Mouse (Mus musculus): ENCODE measurements around the gene Sipa1.
"Not testable (repeated sequence)": the region's sequence is repeated elsewhere in the genome, so short reads cannot be mapped to it uniquely, and the experiment has no call there.

Gene Sipa1

DNA sequence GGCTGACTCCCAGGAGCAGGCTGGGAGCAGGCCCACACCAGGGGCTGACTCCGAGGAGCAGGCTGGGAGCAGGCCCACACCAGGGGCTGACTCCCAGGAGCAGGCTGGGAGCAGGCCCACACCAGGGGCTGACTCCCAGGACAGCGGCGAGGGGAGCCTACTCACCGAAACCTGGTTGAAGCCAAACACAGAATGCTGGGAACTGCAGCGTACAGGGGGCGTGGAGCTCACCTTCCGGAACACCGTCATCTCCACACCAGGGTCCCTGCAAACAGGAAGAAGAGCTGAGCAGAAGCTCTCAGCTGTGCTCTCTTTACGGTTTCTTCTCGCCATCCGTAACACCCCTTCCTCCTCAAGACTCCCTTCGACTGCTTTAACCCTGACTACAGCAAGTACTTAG is 23.4 kb upstream of the Sipa1 start:
- DNase-seq (ENCODE audit: low spot score in 2 of 2), result not testable (repeated sequence)

DNA sequence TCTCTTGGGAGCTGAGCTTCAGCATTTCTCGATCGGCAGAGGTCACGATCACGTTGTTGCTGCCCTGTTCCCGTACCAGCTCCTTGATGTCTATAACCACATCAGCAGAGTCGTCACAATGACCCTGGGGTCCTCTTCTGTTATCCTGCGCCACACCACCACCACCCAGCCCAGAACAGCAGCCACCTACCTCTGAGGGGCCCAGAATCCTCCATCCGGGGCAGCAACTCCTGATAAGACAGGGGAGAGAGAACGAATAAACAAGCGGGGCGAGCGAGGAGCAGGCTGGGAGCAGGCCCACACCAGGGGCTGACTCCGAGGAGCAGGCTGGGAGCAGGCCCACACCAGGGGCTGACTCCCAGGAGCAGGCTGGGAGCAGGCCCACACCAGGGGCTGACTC is 22.9 kb upstream of the Sipa1 start:
- DNase-seq (ENCODE audit: low spot score in 2 of 2), result no peak

DNA sequence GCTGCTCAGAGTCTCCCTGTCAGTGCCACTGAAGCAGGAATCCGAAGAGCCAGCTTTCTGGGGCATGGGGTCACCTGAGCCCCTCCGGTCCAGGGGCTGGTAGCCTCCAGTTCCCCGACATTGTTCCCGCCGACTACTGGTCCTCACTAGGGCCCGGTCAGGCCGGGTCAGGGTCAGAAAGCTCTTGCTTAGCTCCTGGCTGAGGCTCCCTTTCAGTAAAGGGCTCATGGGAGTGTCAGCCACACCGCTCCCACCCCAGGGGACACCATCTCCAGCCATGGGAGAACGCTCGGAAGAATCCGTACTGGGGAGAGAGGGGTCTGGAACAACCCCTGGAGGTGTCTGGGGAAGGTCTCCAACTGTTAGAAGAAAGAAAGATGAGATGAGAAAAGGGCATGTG is 22.4 kb upstream of the Sipa1 start:
- DNase-seq (ENCODE audit: low spot score in 2 of 2), result no peak

DNA sequence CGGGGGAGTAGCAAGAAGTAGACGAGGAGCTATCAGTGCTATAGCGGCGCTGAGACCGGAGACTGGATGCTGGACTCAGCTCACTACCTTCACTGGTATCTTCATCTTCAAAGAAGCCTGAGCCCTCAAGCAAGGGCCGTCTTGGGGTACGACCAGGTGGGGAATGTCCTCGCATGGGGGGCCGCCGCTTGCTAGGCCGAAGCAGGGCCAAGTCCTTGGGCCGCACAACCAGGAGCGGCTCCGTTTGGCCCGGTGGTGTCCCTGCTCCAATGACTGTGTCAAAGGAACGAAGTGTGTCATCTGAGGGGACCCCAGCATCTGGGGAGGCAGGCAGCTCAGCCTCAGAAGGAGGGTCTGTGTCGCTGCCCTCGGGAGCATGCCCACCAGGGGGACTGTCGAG is 21.9 kb upstream of the Sipa1 start:
- no peak for DNase-seq (ENCODE audit: low spot score in 2 of 2)

DNA sequence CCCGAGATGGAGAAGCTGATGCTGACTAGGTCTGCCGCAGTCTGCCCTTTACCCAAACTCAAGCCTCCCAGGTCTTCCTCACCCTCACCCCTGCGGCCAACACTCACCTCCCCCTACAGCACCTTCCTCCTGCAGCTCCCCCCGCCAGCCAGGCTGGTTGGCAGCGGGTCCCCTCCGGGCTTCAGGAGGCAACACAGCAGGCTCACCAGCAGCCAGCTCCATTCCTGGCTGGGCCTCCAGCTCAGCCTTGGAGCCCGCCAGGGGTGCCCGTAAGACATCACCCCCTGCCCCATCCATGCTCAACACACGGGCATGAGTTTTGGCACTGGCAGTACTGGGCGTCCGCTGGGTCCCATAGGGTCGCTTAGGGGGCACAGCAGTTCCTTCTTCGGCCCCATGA is 21.5 kb upstream of the Sipa1 start:
- DNase-seq (ENCODE audit: low spot score in 2 of 2), result no peak

DNA sequence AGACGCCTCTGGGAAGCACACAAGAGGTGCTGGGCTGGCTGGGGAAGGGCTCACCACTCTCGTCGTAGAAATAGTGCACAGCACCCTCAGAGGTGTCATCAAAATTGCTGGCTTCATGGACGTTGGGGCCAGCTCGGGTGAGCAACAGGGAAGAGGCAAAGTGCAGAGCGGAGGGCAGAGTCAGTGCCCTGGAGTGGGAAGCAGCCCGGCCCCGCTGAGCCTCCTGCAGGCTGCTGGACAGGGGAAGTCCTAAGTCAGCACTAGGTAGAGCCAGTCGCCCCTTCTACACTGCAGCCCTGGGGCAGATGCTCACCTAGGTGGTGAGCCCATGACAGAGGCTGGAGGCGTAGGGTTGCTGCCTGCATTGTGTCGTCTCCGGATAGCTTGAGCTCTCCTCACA is 20.7 kb upstream of the Sipa1 start:
- no peak for DNase-seq (ENCODE audit: low spot score in 2 of 2)

DNA sequence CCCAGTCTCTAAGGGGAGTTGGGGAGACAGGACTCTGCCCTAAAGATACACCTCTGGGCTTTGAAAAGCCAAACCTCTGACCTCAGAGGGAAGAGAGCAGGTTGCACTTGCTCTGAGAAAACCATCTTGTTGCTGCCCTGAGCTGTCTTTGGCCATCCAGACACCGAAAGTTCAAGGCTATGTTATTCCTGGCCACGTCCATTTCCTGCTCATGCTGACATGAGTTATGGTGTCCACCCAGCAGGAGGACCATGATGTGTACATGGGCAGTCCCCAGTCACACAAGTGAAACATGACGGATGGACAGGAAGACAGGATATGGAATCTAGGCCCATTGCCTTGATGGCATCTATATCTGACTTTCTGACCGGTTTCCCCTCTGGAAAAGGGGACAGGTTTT is 16.9 kb upstream of the Sipa1 start:
- no peak for DNase-seq (ENCODE audit: low spot score in 2 of 2)

DNA sequence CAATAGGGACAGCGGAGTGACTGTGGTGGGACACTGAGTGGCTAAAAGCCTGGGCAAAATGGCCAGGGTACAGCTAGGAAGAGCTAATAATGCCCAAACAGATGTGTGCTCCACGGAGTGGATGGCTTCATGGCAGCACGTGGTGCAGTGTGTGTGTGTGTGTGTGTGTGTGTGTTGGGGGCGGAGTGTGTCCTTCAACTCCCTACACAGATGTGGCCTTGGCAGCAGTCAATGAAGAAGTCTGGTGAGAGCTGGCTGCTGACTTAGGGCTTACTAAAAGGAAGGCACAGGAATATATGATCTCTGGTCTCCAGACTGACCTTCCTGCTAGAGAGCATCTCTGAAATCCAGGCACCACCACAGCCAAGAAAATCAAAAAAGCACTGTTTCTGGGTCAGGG is 4.9 kb upstream of the Sipa1 start:
- no peak for DNase-seq (ENCODE audit: low spot score in 2 of 2)

DNA sequence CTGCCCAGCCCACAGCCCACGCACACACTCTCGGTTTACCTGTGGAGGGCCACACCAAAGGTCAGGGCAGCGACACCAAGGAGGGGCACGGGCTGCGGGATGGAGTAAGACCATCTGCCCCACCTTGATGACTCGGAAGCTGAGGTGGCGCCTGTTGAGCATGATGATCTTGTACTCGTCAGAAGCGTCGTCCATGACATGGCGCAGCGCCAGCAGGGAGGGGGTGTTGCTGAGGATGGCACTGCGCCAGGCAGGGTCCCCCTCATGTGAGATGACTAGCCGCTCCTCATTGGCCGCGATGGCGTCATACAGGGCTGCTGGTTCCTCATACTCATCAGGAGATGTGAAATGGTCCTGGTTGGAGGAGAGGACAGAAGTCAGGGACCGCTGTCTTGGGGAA is 2.9 kb upstream of the Sipa1 start:
- DNase-seq (ENCODE audit: low spot score in 2 of 2), result no peak

DNA sequence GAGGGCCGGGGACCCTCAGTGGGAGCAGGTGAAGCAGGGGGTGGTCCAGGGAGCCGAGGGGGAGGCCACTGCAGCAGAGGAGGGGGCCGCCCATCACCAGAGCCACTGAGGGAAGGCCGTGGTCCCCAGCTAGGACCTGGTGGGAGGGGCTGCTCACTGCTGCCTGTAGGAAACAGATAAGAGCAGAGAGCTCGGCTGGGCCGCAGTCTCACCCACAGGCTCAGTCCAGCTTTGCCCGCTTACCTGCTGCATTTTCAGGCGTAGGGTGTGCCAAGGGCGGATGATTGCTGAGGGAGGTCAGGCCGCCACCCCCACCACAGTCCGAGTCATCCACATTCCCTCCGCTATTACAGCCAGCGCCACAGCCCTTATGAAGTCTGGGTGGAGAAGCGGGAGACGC is 2.0 kb upstream of the Sipa1 start:
- DNase-seq (ENCODE audit: low spot score in 2 of 2), result peak; percentile 78 to 86

DNA sequence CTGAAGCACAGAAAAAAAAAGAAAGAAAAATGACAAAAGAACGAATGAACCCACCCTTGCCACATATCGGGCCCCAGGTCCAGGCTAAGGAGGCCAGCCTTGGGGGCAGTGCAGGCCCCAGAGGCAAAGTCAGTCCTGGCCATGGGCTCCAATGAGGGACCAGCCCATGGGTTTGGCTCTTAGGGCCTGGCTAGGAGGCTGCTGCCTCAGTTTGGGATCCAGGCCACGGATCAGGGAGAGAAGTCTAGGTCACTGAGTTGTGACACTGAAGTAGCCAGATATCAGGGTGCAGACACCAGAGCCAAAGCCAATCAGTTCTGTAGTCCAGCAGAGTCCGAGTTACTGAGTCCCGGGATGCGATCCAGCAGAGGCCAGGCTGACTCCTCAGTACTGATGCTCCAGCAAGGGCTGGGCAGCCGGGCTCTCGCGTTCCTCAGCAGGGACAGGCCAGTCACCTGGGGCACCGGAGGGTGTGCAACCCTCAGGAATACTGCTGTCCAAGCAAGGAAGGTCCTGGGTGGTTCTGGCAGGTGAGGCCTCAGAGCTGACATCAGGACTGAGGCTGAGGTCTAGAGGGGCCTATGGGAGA is 1.3 kb upstream of the Sipa1 start:
- peak; percentile 57 to 61 for DNase-seq (ENCODE audit: low spot score in 2 of 2)

DNA sequence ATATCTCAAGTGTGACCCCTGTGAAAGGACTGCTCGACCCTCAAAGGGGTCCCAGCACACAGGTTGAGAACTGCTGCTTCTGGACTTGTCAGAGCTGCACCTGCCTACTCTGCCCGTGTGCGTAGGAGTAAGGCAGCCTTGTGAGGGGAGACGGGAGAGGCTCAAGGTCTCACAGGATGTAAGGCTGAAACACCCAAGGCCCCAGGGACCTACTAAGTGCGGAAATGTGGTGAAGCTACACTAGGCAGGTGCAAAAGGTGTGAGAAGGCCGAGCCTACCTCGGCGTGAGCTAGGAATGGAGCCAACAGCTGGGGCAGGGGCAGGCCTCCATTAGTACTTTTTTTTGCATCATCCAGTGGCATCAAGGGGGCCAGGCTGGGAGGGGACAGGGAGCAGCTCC is 1.2 kb downstream of the Sipa1 start:
- DNase-seq (ENCODE audit: low spot score in 2 of 2), result peak; percentile 42 to 66

DNA sequence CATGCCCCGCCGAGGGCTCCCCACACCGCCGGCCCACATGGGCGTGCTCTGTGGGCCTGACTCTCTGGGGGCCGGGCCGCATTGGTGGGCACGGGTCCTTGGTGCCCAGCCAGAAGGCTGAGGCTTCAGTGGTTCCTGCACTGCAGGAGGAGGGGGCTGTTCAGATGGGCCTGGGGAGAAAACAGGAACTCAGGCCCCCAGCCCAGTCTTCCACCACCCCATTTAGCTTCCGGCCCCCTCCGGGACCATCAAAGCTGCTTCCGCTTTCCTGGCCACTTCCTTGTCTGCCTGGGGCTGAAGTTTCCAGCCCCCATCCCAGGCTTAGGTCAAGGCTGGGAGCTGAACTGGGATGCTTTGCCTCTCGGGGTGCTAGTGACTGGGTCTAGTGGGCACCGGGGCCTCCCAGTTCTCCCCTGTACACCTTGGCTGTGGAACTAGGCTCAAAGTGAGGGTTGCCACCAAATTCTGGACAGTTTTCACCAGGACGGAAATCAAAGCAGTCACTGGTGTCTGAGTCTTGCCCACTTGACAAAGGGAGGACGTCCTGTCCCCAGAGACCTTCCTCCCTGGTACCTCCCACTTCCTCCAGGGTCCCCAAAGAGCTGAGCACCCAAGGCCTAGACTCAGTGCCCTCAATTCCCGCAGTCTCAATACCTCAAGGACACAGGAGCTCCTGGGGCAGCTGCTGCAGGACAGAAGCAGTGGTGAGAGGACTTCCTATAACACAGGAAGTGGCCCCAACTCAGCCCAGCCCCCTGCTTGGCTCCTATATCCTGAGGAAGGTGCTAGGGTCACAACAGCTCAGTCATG is 2.4 kb downstream of the Sipa1 start:
- peak; percentile 56 to 70 for DNase-seq (ENCODE audit: low spot score in 2 of 2)

DNA sequence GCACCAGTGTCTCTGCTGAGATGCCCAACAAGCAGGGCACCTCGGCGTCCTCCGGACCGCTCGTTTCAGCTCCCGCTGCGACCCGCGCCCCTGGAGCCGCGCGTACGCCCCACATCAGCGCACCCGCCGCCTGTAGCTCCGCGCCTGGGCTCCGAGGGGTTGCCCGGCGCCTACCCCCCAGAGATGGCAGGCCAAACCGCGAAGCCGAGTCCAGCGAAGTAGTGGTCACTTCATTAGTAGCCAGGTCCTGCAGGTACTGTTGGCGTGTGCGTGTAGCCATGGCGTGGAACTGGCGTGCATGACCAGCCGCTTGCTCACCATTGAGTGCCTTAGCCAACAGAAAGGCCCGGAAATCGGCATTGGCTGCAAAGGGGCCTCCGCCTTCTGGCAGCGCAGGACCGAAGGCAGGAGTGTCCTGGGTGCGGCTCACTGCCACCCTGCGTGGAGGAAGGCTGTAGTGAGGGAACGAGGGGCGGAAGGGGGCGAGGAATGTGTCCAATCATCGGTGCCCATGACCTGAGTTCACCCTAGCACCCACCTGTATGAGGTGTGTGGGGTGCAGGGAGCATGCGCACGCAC is 8.7 kb downstream of the Sipa1 start:
- no peak for DNase-seq (ENCODE audit: low spot score in 2 of 2)

DNA sequence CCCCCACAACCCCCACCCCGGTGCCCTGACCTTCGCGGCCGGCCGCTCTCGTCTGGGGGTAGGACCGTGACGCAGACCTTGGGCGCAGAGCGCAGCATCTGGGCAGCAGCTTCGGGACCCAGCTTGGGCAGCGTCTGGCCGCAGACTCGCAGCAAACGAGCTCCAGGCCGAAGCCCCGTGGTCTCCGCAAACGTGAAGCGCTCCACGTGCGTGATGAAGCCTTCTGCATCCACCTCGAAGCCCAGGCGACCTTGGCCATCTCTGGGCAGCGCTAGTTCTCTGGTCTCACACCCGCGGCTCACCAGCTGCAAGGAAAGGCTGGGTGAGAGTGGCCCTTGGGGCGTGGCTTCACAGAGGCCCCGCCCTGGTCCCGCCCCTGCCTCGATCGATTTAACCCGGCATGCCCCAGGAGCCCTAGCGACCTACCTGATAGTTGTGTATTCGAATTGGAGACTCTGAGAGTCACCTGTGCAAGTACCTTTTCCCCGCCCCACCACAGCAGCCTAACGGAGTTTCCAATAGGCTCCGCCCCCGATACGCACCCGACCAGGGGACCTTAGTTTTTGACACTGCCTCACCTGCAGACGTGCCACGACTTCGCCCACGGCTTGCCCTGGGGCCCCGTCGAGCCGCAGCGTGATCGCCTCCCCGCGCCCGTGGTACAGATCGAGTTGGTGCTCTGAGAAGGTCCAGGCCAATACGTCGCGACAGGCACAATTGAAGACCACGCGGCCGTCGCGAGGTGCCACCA is 9.4 kb downstream of the Sipa1 start:
- no peak for DNase-seq (ENCODE audit: low spot score in 2 of 2)

DNA sequence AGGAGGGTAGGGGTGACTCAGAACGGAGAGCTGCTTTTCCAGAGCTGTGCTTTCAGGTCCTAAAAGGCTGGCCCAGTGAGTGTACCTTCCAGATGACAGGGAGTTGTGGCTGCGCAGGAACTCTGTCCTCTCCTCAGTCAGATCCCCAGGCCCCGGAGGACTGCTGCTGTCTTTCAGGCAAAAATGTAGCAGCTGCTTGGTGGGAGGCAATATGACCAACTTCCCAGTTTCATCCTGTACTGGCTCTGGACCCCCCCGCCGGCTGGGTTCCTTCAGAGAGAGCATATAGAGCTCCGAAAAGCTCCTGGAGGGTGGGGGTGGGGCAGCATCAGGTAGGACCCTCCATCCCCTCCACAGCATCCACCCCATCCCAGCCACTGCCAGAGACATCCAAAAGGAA is 10.9 kb downstream of the Sipa1 start:
- DNase-seq (ENCODE audit: low spot score in 2 of 2), result no peak

DNA sequence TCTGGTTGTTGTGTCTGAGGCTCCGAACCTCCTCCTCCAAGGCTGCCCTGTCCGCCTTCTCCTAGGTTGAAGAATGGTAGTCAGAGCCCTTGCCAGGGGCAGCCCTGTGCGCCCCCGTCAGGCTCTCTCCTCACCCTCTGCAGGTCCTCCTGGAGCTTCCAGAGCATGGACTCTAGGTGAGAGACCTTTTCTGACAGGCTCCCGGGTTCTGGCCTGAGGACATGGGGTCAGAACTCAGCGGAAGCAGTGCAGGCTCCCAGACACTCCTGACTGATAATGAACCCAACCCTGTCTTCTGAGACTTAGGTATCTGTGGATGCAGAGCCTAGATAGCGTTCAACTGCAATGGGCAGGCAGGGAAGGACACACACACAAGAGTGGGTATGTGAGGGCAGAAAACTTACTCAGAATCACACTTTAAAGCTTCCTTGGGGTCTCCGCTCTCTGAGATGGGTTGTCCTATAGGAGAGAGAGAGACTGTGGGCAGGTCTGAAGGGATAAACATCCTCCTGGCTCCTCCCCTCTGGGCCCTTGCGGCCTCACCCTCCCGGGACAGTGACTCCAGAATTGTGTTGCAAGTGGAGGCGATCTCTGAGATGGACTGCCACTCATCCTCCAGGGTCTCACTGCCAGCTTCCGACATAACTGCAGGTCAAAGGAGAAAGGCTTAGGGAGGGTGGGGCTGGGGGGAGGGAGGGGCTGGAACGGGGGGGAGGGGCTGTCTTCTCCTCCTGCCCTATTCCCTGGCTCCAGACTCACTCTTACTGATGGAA is 11.8 kb downstream of the Sipa1 start:
- peak in 1 of 2 experiments; percentile 16 for DNase-seq (ENCODE audit: low spot score in 2 of 2)

DNA sequence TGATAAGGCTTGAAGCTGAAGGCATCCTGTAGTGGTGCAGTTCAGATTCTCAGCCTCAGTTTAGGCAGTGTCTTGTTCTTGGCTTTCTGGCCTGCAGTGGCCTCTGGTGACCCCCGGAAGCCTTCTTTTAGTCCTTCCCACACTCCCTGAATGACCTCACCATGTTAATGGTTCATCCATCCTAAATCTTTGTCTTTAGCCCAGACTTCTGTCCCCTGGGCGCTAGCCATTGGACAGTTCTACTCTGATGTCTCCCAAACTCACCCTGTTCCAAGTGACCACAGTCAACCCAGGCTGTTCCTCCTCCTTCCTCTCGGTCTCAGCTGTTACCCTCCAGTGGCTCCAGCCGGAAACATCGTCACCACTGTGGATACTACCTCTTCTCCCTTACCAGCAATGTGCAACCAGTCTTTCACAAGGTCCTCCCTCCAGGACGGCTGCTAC is 14.2 kb downstream of the Sipa1 start:
- DNase-seq (ENCODE audit: low spot score in 2 of 2), result peak in 1 of 2 experiments; percentile 44

DNA sequence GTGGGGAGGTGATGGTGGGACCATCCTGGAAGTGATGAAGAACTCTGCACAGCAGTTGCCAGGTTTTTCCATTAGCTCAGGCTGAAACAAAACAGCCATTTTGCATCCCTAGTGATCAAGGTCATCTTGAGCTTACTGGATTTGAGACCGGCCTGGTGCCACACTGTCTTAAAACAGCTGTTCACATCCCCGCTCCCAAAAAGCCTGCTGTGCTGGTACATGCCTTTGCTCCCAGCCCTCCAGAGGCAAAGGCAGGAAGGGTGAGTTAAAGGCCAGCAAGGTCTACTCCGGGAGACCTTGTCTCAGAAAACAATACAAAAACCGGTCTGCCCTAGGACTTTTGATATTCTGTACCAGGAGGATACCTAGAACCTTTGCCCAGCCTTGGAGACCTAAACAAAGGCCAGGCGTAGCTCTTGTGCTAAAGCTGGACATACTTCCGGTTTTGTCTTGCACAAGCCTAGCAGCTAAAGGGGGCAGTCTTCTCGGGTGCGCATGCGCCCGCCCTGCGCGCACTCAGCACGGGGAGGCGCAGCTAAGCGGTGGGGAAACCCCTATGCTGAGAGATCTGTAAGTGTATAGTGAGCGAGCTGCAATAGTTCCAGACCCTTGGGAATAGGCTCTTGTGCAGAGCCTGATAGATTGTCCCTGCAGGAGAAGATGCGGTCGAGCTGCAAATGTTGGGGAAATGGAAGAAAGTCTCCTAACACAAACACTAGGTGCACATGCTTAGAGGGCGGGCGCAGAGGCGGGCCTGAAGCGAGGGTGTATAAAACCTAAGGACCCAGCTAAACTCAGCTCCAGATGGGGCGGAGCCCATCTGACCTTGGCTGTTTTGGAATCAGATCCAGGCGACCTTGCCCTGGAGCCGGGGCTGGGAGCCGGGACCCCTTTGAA is 14.9 kb downstream of the Sipa1 start:
- DNase-seq (ENCODE audit: low spot score in 2 of 2), result peak; percentile 62 to 80

DNA sequence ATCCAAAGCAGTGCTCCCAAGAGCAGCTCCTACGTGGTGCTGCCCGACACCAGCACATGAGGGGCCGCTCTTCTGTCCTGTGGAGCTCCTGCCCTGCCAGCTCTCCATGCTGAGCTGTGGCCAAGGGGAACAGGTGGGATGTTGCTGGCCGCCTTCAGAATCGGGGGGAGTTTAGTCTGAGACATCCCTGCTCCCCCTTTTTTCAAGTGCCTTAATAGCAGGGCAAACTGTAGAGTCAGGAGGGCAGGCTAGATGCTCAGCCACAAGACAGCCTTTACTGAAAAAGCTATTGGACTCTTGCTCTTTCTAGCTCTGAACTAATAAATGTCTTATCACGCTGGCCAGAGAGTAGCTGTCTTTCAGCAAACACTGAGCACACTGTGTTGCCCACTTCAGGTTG is 15.7 kb downstream of the Sipa1 start:
- DNase-seq (ENCODE audit: low spot score in 2 of 2), result no peak
